Mouse (Mus musculus) limb, embryonic 11.5 days (tissue): ENCODE data around the gene BC017158. TPM values are rescaled to one million over a fixed set of nuclear protein-coding genes. Genes with fewer than 3 reads are reported as not detected.
A peak's percentile ranks its signal among the peaks of the same experiment; 100 is the strongest.
"Not testable (repeated sequence)": the region's sequence is repeated elsewhere in the genome, so short reads cannot be mapped to it uniquely, and the experiment has no call there.

Experiments used
- ATAC-seq: fragments of 200-750 bp; cut with Nextera tagmentation; 2 replicates; pipeline ENCODE4 v1.8.0; 2017; ENCODE audit warnings: low read depth; ENCODE audit not compliant: insufficient number of reproducible peaks, low FRiP score, low TSS enrichment
- DNase-seq: peaks from one replicate; pipeline ENCODE4 v3.0.0-alpha.2; 2015; ENCODE audit warnings: low spot score
- H3K27ac ChIP-seq: fragments of 300-500 bp; sonication (generic); replicated peaks from 2 replicates; pipeline ENCODE4 v1.5.1; 2014; ENCODE audit warnings: low read depth, mild to moderate bottlenecking, low read length
- H3K27me3 ChIP-seq: fragments of 300-500 bp; sonication (generic); 2 replicates; pipeline ENCODE4 v1.6.1; 2014; ENCODE audit warnings: mild to moderate bottlenecking, low read length, mixed read lengths; ENCODE audit not compliant: control insufficient read depth, insufficient read depth
- H3K36me3 ChIP-seq: fragments of 300-500 bp; sonication (generic); 2 replicates; pipeline ENCODE4 v1.6.1; 2014; ENCODE audit warnings: mild to moderate bottlenecking, low read length, moderate library complexity, mixed read lengths; ENCODE audit not compliant: control insufficient read depth, insufficient read depth
- H3K4me1 ChIP-seq: fragments of 300-500 bp; sonication (generic); 2 replicates; pipeline ENCODE4 v1.6.1; 2014; ENCODE audit warnings: low read length, mixed read lengths; ENCODE audit not compliant: control insufficient read depth, insufficient read depth
- H3K4me2 ChIP-seq: fragments of 300-500 bp; sonication (generic); 2 replicates; pipeline ENCODE4 v1.6.1; 2014; ENCODE audit warnings: low read depth, mild to moderate bottlenecking, moderate library complexity; ENCODE audit not compliant: severe bottlenecking
- H3K4me3 ChIP-seq: fragments of 300-500 bp; sonication (generic); 2 replicates; pipeline ENCODE4 v1.5.1; 2014; ENCODE audit warnings: low read depth, low read length
- H3K9ac ChIP-seq: fragments of 300-500 bp; sonication (generic); 2 replicates; pipeline ENCODE4 v1.6.1; 2014; ENCODE audit warnings: mild to moderate bottlenecking, low read length
- H3K9me3 ChIP-seq: fragments of 300-500 bp; sonication (generic); 2 replicates; pipeline ENCODE4 v1.6.1; 2016; ENCODE audit warnings: low read length; ENCODE audit not compliant: control insufficient read depth
- WGBS: fragments of 180-500 bp; shearing (Covaris S2); extraction: QIAGEN DNeasy Blood & Tissue Kit; methylation state at CpG from one replicate; pipeline ENCODE4 v1.1.7; 2014; 5-methylcytosine and 5-hydroxymethylcytosine counted together
- polyA plus RNA-seq: library from polyadenylated mRNA; unstranded; fragments of >200 nt; fragmentation: Nextera tagmentation; extraction: Ambion mirVana; gene quantifications from 2 replicates; pipeline ENCODE4 v1.2.1, GENCODE M21; 2014

BC017158 gene
- 25.4 and 31.0 TPM in 2 replicates for polyA plus RNA-seq

DNA sequence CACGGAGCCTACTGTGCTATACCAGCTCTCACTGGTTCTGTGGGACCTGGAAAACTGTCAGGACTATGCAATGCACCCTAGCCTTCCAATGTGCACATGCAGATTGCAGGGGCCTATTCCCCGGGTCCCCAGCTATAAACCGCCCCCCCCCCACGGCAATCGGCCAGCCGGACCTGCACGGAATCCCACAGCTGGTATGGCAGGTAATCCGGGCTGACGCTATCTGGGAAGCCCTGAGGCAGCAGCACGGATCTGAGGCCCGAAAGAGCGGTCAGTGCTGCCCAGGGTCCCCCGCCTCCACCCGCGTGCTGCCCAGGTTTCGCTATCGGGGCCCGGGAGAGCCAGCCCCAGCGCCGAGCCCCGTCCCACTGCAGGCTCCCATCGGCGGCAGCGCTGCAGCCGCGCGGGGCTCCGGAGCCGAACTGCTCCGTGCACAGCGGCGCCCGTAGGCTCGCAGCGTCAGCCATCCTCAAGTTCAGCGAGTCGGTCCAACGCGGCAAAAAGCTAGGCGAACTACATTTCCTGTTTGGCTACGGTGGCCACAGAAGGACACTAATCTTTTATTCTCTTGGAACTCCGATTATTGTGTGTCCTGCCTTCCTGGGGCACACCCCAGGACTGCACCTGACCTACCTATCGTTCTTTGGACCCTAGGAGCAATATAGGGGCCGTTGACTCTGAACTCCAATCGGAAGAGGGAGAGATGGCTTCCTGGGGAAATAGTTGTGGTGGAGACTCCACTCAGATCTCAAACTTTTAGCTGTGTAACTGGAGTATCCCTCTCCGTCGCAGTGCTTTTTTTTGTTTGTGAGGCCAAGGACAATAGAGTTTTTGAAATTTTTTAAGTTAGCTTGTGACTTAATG lies at the start of gene BC017158:
TSS of gene BC017158 (minus strand) at position 554 of the 864 bp plus-strand sequence.
- DNase-seq: peak; percentile 82
- peak; percentile 53; the same call in 1 of the 2 replicates for ATAC-seq
- H3K27me3 ChIP-seq: no peaks in the 10 kb centered on the region
- peak within 1 kb of the TSS; percentile 93 for H3K4me3 ChIP-seq
- H3K9me3 ChIP-seq: no peaks in the 10 kb centered on the region
- peak within 1 kb of the TSS; percentile 87 for H3K4me2 ChIP-seq
- H3K4me1 ChIP-seq: peaks cover 2% of the 10 kb centered on the region; the same call in 1 of the 2 replicates
- WGBS: 2% methylated on average over 47 of the region's 47 CpGs
- peak within 1 kb of the TSS; percentile 92 for H3K9ac ChIP-seq
- H3K27ac ChIP-seq: peak within 1 kb of the TSS; percentile 68
- H3K36me3 ChIP-seq: no peaks in the 10 kb centered on the region; the same call in 1 of the 2 replicates

GRCm38 (mm10) chr7:128346991-128347390 lies 49.0 kb upstream of the BC017158 start:
- no peaks in the 10 kb centered on the region for H3K9me3 ChIP-seq
- DNase-seq: no peak
- ATAC-seq: no peak
- no peaks in the 10 kb centered on the region for H3K27me3 ChIP-seq
- H3K4me3 ChIP-seq: no peak overlapping the region
- no peak overlapping the region for H3K4me2 ChIP-seq
- H3K4me1 ChIP-seq: no peaks in the 10 kb centered on the region
- no peaks in the 10 kb centered on the region for H3K36me3 ChIP-seq
- WGBS: 80% methylated on average over 8 of the region's 8 CpGs
- no peak overlapping the region for H3K27ac ChIP-seq
- no peak overlapping the region for H3K9ac ChIP-seq

DNA sequence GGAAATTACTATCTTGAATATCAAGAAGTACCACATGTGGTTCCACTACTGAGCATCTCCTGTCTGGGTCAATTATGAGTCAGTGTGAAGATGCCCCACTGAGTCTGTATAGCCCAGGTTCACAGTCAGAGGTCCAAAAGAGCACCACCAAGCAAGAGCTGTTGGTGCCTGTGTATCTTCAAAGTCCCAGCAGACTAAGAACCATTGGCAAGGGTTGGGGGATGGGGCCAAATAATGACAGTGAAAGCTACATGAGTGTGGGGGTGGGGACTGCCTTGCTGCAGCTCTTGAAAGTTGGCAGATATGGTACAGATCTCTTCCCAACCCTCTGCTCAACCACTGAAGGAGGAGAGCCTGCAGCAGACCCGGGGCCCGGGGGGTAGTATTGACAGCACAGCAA lies 48.6 kb upstream of the BC017158 start:
- H3K9me3 ChIP-seq: no peaks in the 10 kb centered on the region
- ATAC-seq (no peak), DNase-seq (no peak)
- no peaks in the 10 kb centered on the region for H3K36me3 ChIP-seq
- H3K27ac ChIP-seq: no peak overlapping the region
- WGBS: 88% methylated on average over 2 of the region's 2 CpGs
- no peak overlapping the region for H3K4me3 ChIP-seq
- H3K27me3 ChIP-seq: no peaks in the 10 kb centered on the region
- H3K9ac ChIP-seq: no peak overlapping the region
- no peak overlapping the region for H3K4me2 ChIP-seq
- no peaks in the 10 kb centered on the region for H3K4me1 ChIP-seq

DNA sequence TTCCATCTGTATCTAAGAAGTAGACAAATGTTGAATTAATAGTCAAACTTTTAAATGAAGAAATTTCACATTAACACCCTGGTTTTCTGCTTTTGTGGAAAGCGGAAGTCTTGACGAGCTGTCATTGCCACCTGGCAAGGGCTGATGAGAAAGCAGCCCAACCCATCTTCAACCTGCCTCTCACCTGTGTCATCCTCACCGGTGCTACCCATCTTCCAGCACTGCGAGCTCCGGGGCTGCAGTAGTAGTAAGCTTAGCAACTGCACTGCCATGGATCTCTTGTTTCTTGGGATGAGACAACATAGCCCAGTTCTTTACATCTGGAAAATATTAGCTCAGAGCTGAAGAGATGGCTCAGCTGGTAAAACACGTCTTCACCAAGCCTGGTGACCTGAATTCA lies 47.7 kb upstream of the BC017158 start:
- Histone ChIP-seq H3K36me3 (no peaks in the 10 kb centered on the region), H3K4me2 (no peak overlapping the region), H3K9me3 (no peaks in the 10 kb centered on the region), H3K4me1 (no peaks in the 10 kb centered on the region), H3K4me3 (no peak overlapping the region), H3K9ac (no peak overlapping the region), H3K27me3 (no peaks in the 10 kb centered on the region), H3K27ac (no peak overlapping the region)
- 77% methylated on average over 6 of the region's 6 CpGs for WGBS
- no peak for DNase-seq
- ATAC-seq: no peak

GRCm38 (mm10) chr7:128344928-128345653 lies 47.1 kb upstream of the BC017158 start:
- ATAC-seq: 0 out of 2 replicates have a peak, but pooled peaks have one; percentile 51

GRCm38 (mm10) chr7:128344488-128344887 lies 46.5 kb upstream of the BC017158 start:
- H3K9ac ChIP-seq: no peak overlapping the region
- no peaks in the 10 kb centered on the region for H3K36me3 ChIP-seq
- H3K9me3 ChIP-seq: no peaks in the 10 kb centered on the region
- no peaks in the 10 kb centered on the region for H3K4me1 ChIP-seq
- H3K27me3 ChIP-seq: no peaks in the 10 kb centered on the region
- H3K4me2 ChIP-seq: no peak overlapping the region
- ATAC-seq (no peak), DNase-seq (no peak)
- WGBS: 88% methylated on average over 7 of the region's 7 CpGs
- no peak overlapping the region for H3K27ac ChIP-seq
- no peak overlapping the region for H3K4me3 ChIP-seq

More at GRCm38 (mm10) chr7:128344928-128345653, 47.1 kb upstream of the BC017158 start:
- Histone ChIP-seq H3K9me3 (no peaks in the 10 kb centered on the region), H3K4me1 (no peaks in the 10 kb centered on the region), H3K9ac (no peak overlapping the region), H3K4me3 (no peak overlapping the region), H3K36me3 (no peaks in the 10 kb centered on the region), H3K27me3 (no peaks in the 10 kb centered on the region), H3K27ac (no peak overlapping the region), H3K4me2 (no peak overlapping the region)
- WGBS: 62% methylated on average over 6 of the region's 6 CpGs
- peak; percentile 78 for DNase-seq

GRCm38 (mm10) chr7:128342691-128343090 lies 44.7 kb upstream of the BC017158 start:
- H3K4me2 ChIP-seq, H3K36me3 ChIP-seq, H3K4me1 ChIP-seq, H3K27me3 ChIP-seq, H3K9me3 ChIP-seq, ATAC-seq, H3K27ac ChIP-seq, H3K9ac ChIP-seq, H3K4me3 ChIP-seq, DNase-seq: not testable (repeated sequence)
- WGBS: 91% methylated on average over 7 of the region's 10 CpGs

DNA sequence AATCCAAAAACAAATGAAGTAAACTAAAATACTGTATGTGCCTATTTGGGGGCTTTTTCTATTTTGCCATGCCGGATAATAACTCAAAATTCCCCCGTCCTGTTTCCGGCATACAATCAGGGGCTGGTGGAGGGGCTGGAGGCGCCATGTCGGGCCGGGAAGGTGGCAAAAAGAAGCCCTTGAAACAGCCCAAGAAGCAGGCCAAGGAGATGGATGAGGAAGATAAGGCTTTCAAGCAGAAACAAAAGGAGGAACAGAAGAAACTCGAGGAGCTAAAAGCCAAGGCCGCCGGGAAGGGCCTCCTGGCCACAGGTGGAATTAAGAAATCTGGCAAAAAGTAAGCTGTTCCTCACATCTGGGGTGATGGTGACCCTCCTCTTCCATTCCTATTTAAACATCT lies 42.4 kb upstream of the BC017158 start:
- H3K27me3 ChIP-seq, ATAC-seq, H3K27ac ChIP-seq, H3K4me1 ChIP-seq, H3K36me3 ChIP-seq, H3K9ac ChIP-seq, H3K9me3 ChIP-seq, DNase-seq, H3K4me3 ChIP-seq, H3K4me2 ChIP-seq: not testable (repeated sequence)
- 80% methylated on average over 9 of the region's 9 CpGs for WGBS
